Mouse (Mus musculus): Measurements from ENCODE around the gene Fhad1. TPM values are rescaled to one million over a fixed set of nuclear protein-coding genes. Genes with fewer than 3 reads are reported as not detected.
"Not testable (repeated sequence)": the region's sequence is repeated elsewhere in the genome, so short reads cannot be mapped to it uniquely, and the experiment has no call there.

Fhad1 gene
- polyA plus RNA-seq, 1 experiment from 2014 or later: 0.50 TPM

- H3K36me3 ChIP-seq (replicated peaks): no peaks in the 10 kb centered on the region
- no peaks in the 10 kb centered on the region for H3K27me3 ChIP-seq (ENCODE audit: poor library complexity, severe bottlenecking)
- no peak overlapping the region for H3K4me3 ChIP-seq
- H3K9me3 ChIP-seq: no peaks in the 10 kb centered on the region
- 52% methylated on average over 22 of the region's 22 CpGs for WGBS
- DNase-seq (ENCODE audit: extremely low spot score, low spot score): no peak
- H3K27ac ChIP-seq: peak overlapping the region; percentile 58; the same call in 1 of the 2 replicates
- H3K4me1 ChIP-seq: peaks cover 31% of the 10 kb centered on the region
Measured at GRCm38 (mm10) chr4:142052391-142053132, 37.7 kb upstream of the Fhad1 start.

- not testable (repeated sequence) for H3K36me3 ChIP-seq (replicated peaks); H3K9me3 ChIP-seq; H3K27ac ChIP-seq; H3K4me3 ChIP-seq; H3K27me3 ChIP-seq (ENCODE audit: poor library complexity, severe bottlenecking); DNase-seq (ENCODE audit: extremely low spot score, low spot score)
- 95% methylated on average over 6 of the region's 6 CpGs for WGBS
- H3K4me1 ChIP-seq: peaks cover 28% of the 10 kb centered on the region
Measured at GRCm38 (mm10) chr4:142051883-142052282, 37.0 kb upstream of the Fhad1 start.

GRCm38 (mm10) chr4:142049963-142050362, 35.1 kb upstream of the Fhad1 start:
- Histone ChIP-seq H3K36me3 (replicated peaks) (no peaks in the 10 kb centered on the region), H3K4me3 (no peak overlapping the region), H3K27me3 (ENCODE audit: poor library complexity, severe bottlenecking) (no peaks in the 10 kb centered on the region), H3K9me3 (no peaks in the 10 kb centered on the region), H3K4me1 (peaks cover 35% of the 10 kb centered on the region), H3K27ac (no peak overlapping the region)
- DNase-seq (ENCODE audit: extremely low spot score, low spot score): no peak
- WGBS: 94% methylated on average over 5 of the region's 5 CpGs

- Histone ChIP-seq H3K27ac (no peak overlapping the region), H3K4me3 (no peak overlapping the region), H3K36me3 (replicated peaks) (no peaks in the 10 kb centered on the region), H3K9me3 (no peaks in the 10 kb centered on the region), H3K27me3 (ENCODE audit: poor library complexity, severe bottlenecking) (peaks cover 7% of the 10 kb centered on the region), H3K4me1 (peaks cover 31% of the 10 kb centered on the region)
- no peak for DNase-seq (ENCODE audit: extremely low spot score, low spot score)
- WGBS: 87% methylated on average over 8 of the region's 8 CpGs
Measured at GRCm38 (mm10) chr4:142048391-142048790, 33.5 kb upstream of the Fhad1 start.

- Histone ChIP-seq H3K4me3 (no peak overlapping the region), H3K27me3 (ENCODE audit: poor library complexity, severe bottlenecking) (peaks cover 7% of the 10 kb centered on the region), H3K9me3 (no peaks in the 10 kb centered on the region), H3K4me1 (peaks cover 25% of the 10 kb centered on the region), H3K27ac (no peak overlapping the region), H3K36me3 (replicated peaks) (no peaks in the 10 kb centered on the region)
- DNase-seq (ENCODE audit: extremely low spot score, low spot score): no peak
- 88% methylated on average over 5 of the region's 5 CpGs for WGBS
Measured at GRCm38 (mm10) chr4:142047005-142047404, 32.1 kb upstream of the Fhad1 start.

GRCm38 (mm10) chr4:142046496-142046895, 31.6 kb upstream of the Fhad1 start:
- no peaks in the 10 kb centered on the region for H3K36me3 ChIP-seq (replicated peaks)
- WGBS: 88% methylated on average over 7 of the region's 7 CpGs

GRCm38 (mm10) chr4:142045595-142046163, 30.8 kb upstream of the Fhad1 start:
- Histone ChIP-seq H3K27ac (no peak overlapping the region), H3K27me3 (ENCODE audit: poor library complexity, severe bottlenecking) (peaks cover 7% of the 10 kb centered on the region), H3K36me3 (replicated peaks) (no peaks in the 10 kb centered on the region), H3K4me3 (no peak overlapping the region), H3K9me3 (no peaks in the 10 kb centered on the region), H3K4me1 (peaks cover 30% of the 10 kb centered on the region)
- DNase-seq (ENCODE audit: extremely low spot score, low spot score): no peak
- 86% methylated on average over 14 of the region's 14 CpGs for WGBS

More at GRCm38 (mm10) chr4:142046496-142046895, 31.6 kb upstream of the Fhad1 start:
- no peak overlapping the region for H3K4me3 ChIP-seq
- no peak overlapping the region for H3K27ac ChIP-seq
- no peaks in the 10 kb centered on the region for H3K9me3 ChIP-seq
- DNase-seq (ENCODE audit: extremely low spot score, low spot score): no peak
- H3K4me1 ChIP-seq: peaks cover 28% of the 10 kb centered on the region
- peaks cover 7% of the 10 kb centered on the region for H3K27me3 ChIP-seq (ENCODE audit: poor library complexity, severe bottlenecking)

- no peak for DNase-seq (ENCODE audit: extremely low spot score, low spot score)
- Histone ChIP-seq H3K4me1 (peaks cover 30% of the 10 kb centered on the region), H3K4me3 (no peak overlapping the region), H3K36me3 (replicated peaks) (no peaks in the 10 kb centered on the region), H3K27ac (peak overlapping the region; percentile 56; the same call in 1 of the 2 replicates), H3K27me3 (ENCODE audit: poor library complexity, severe bottlenecking) (peaks cover 7% of the 10 kb centered on the region), H3K9me3 (no peaks in the 10 kb centered on the region)
- 78% methylated on average over 12 of the region's 12 CpGs for WGBS
Measured at GRCm38 (mm10) chr4:142044452-142044851, 29.6 kb upstream of the Fhad1 start.

GRCm38 (mm10) chr4:142039662-142040353, 24.9 kb upstream of the Fhad1 start:
- Histone ChIP-seq H3K27ac (no peak overlapping the region), H3K36me3 (replicated peaks) (no peaks in the 10 kb centered on the region), H3K9me3 (no peaks in the 10 kb centered on the region), H3K4me3 (no peak overlapping the region), H3K4me1 (peaks cover 43% of the 10 kb centered on the region), H3K27me3 (ENCODE audit: poor library complexity, severe bottlenecking) (peaks cover 7% of the 10 kb centered on the region)
- no peak for DNase-seq (ENCODE audit: extremely low spot score, low spot score)
- 90% methylated on average over 9 of the region's 9 CpGs for WGBS

- Histone ChIP-seq H3K4me1 (peaks cover 34% of the 10 kb centered on the region), H3K9me3 (no peaks in the 10 kb centered on the region), H3K27me3 (ENCODE audit: poor library complexity, severe bottlenecking) (no peaks in the 10 kb centered on the region), H3K4me3 (no peak overlapping the region), H3K27ac (0 out of 2 replicates have a peak overlapping the region, but pooled peaks have one; percentile 25), H3K36me3 (replicated peaks) (no peaks in the 10 kb centered on the region)
- no peak for DNase-seq (ENCODE audit: extremely low spot score, low spot score)
- 61% methylated on average over 4 of the region's 4 CpGs for WGBS
Measured at GRCm38 (mm10) chr4:142037897-142038296, 23.0 kb upstream of the Fhad1 start.

GRCm38 (mm10) chr4:142028533-142028932, 13.7 kb upstream of the Fhad1 start:
- H3K36me3 ChIP-seq (replicated peaks): no peaks in the 10 kb centered on the region
- H3K4me1 ChIP-seq: no peaks in the 10 kb centered on the region
- no peak overlapping the region for H3K4me3 ChIP-seq
- H3K27me3 ChIP-seq (ENCODE audit: poor library complexity, severe bottlenecking): no peaks in the 10 kb centered on the region
- no peak for DNase-seq (ENCODE audit: extremely low spot score, low spot score)
- 91% methylated on average over 13 of the region's 13 CpGs for WGBS
- H3K9me3 ChIP-seq: peaks cover 3% of the 10 kb centered on the region; the same call in 1 of the 2 replicates
- H3K27ac ChIP-seq: no peak overlapping the region

GRCm38 (mm10) chr4:142026965-142027364, 12.1 kb upstream of the Fhad1 start:
- 94% methylated on average over 2 of the region's 2 CpGs for WGBS
- no peak for DNase-seq (ENCODE audit: extremely low spot score, low spot score)
- H3K4me3 ChIP-seq: no peak overlapping the region
- no peaks in the 10 kb centered on the region for H3K27me3 ChIP-seq (ENCODE audit: poor library complexity, severe bottlenecking)
- H3K4me1 ChIP-seq: no peaks in the 10 kb centered on the region
- no peaks in the 10 kb centered on the region for H3K36me3 ChIP-seq (replicated peaks)
- H3K9me3 ChIP-seq: peaks cover 3% of the 10 kb centered on the region; the same call in 1 of the 2 replicates
- no peak overlapping the region for H3K27ac ChIP-seq

- WGBS: 90% methylated on average over 2 of the region's 2 CpGs
- H3K9me3 ChIP-seq: peaks cover 3% of the 10 kb centered on the region; the same call in 1 of the 2 replicates
Measured at GRCm38 (mm10) chr4:142024536-142024935, 9.7 kb upstream of the Fhad1 start.

More at GRCm38 (mm10) chr4:142024536-142024935, 9.7 kb upstream of the Fhad1 start:
- H3K4me3 ChIP-seq: no peak overlapping the region
- DNase-seq (ENCODE audit: extremely low spot score, low spot score): no peak
- H3K27ac ChIP-seq: no peak overlapping the region
- H3K36me3 ChIP-seq (replicated peaks): no peaks in the 10 kb centered on the region
- no peaks in the 10 kb centered on the region for H3K27me3 ChIP-seq (ENCODE audit: poor library complexity, severe bottlenecking)
- H3K4me1 ChIP-seq: peaks cover 3% of the 10 kb centered on the region; the same call in 1 of the 2 replicates

All from forebrain, embryonic 10.5 days (tissue).